Mouse (Mus musculus) E14TG2a.4 (cell line): ENCODE data around the gene Cox6b1.

Source experiments
- CTCF ChIP-seq: conservative IDR thresholded peaks from 2 replicates; pipeline ENCODE4 v1.5.1; 2014; ENCODE audit warnings: low read length
- NANOG ChIP-seq: IDR thresholded peaks from 2 replicates; pipeline ENCODE4 v1.6.1; 2014; ENCODE audit warnings: borderline replicate concordance, low read length, mixed read lengths

DNA sequence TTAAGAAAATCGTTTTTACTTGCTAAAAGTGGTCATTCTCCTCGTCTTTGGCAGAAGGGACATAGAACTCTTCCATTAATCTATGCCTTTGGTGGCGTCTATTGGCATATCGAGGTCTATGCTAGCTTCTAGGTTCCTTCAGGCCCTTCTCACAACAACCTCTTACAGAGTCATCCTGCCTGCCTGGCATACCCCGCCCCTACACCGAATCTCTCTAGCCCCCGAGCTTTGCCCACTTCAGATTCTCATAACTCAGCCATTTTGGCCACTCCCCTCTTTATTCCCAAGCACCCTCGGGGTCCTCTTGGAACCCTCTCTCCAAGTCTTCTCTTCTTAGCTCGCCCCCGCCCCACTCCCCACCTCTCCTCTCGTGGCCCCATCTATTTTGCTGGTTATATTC lies 39.4 kb upstream of the Cox6b1 start:
- no peak for TF ChIP-seq CTCF
- TF ChIP-seq NANOG, result no peak
